Mouse (Mus musculus) spleen, adult 2 months (tissue): Measurements from ENCODE around the gene B3galnt2. TPM values are rescaled to one million over a fixed set of nuclear protein-coding genes. Genes with fewer than 3 reads are reported as not detected.
"Not testable (repeated sequence)": the region's sequence is repeated elsewhere in the genome, so short reads cannot be mapped to it uniquely, and the experiment has no call there.

Experiments used
- DNase-seq, 2 experiments: peaks; one replicate each; pipeline versions ENCODE4 v3.0.0 to v3.0.0-alpha.2; 2012 to 2021; ENCODE audit warnings: low spot score in 2 of 2, low read depth in 1 of 2
- H3K27ac ChIP-seq: fragments of 200-500 bp; 2 replicates; pipeline ENCODE4 v1.5.1; 2012; ENCODE audit warnings: low read length, inconsistent platforms; ENCODE audit not compliant: insufficient read depth
- H3K27me3 ChIP-seq: fragments of 200-500 bp; 2 replicates; pipeline ENCODE4 v1.6.1; 2012; ENCODE audit warnings: mild to moderate bottlenecking, moderate library complexity, low read length, inconsistent platforms; ENCODE audit not compliant: control insufficient read depth, insufficient read depth
- H3K36me3 ChIP-seq: fragments of 200-500 bp; 2 replicates; pipeline ENCODE4 v1.6.1; 2012; ENCODE audit warnings: mild to moderate bottlenecking, low read length, inconsistent platforms; ENCODE audit not compliant: control insufficient read depth, insufficient read depth
- H3K4me1 ChIP-seq: fragments of 200-500 bp; 2 replicates; pipeline ENCODE4 v1.6.1; 2011; ENCODE audit warnings: inconsistent platforms; ENCODE audit not compliant: control insufficient read depth, insufficient read depth, insufficient read length
- H3K4me3 ChIP-seq: fragments of 200-500 bp; 2 replicates; pipeline ENCODE4 v1.5.1; 2011; ENCODE audit warnings: mild to moderate bottlenecking, inconsistent platforms; ENCODE audit not compliant: insufficient read depth, insufficient read length; ENCODE audit errors: extremely low read depth
- CTCF ChIP-seq: fragments of 200-500 bp; IDR thresholded peaks from 2 replicates; pipeline ENCODE4 v1.5.1; 2011; ENCODE audit warnings: mild to moderate bottlenecking, inconsistent platforms; ENCODE audit not compliant: insufficient read depth, insufficient read length, insufficient replicate concordance; ENCODE audit errors: extremely low read depth
- POLR2A ChIP-seq: fragments of 200-500 bp; IDR thresholded peaks from 2 replicates; pipeline ENCODE4 v1.6.1; 2011; ENCODE audit warnings: low read depth, low read length, inconsistent platforms
- WGBS: fragments of 180-500 bp; shearing (Covaris S2); methylation state at CpG from one replicate; pipeline ENCODE4 v1.1.7; 2018; 5-methylcytosine and 5-hydroxymethylcytosine counted together
- polyA plus RNA-seq: library from polyadenylated mRNA; depleted of rRNA; stranded (reverse); fragments of >200 nt; gene quantifications from 2 replicates; pipeline ENCODE4 v1.2.3, GENCODE M21; 2012

Gene B3galnt2
- polyA plus RNA-seq, 1 experiment, result 40.6 TPM

DNA sequence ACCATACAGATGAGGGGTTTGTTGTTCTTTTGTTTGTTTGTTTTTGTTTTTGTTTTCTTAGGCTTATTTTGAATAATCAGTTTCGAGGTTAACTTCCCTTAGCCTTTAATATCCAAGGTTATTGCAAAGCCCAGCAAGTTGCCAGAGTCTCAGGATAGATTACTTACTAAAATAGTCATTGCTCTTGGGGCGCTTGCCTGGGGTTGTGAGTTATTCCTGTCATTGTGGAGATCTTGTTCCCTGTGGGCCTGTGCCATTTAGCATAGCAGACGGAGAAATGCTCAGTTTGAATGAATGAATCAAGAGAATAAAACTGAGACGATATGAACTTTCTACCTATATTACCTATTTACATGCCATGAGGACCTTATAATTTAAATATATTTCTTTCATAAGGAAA is 5.9 kb downstream of the B3galnt2 start:
- no peaks in the 10 kb centered on the region for H3K27me3 ChIP-seq
- H3K4me3 ChIP-seq, result no peak overlapping the region
- H3K4me1 ChIP-seq, result no peaks in the 10 kb centered on the region
- DNase-seq, result no peak
- WGBS, result 99% methylated on average over 4 of the region's 4 CpGs
- H3K36me3 ChIP-seq, result no peaks in the 10 kb centered on the region
- no peak overlapping the region for H3K27ac ChIP-seq
- TF ChIP-seq CTCF (no peak), POLR2A (no peak)

GRCm38 (mm10) chr13:13961046-13961445 is 6.8 kb downstream of the B3galnt2 start:
- no peaks in the 10 kb centered on the region for H3K27me3 ChIP-seq
- H3K36me3 ChIP-seq, result no peaks in the 10 kb centered on the region
- H3K27ac ChIP-seq, result no peak overlapping the region
- WGBS, result 87% methylated on average over 4 of the region's 4 CpGs
- no peak for DNase-seq
- H3K4me3 ChIP-seq, result no peak overlapping the region
- no peak for TF ChIP-seq CTCF
- no peak for TF ChIP-seq POLR2A
- no peaks in the 10 kb centered on the region for H3K4me1 ChIP-seq

GRCm38 (mm10) chr13:13965388-13965964 is 11.2 kb downstream of the B3galnt2 start:
- no peak overlapping the region for H3K27ac ChIP-seq
- WGBS, result 92% methylated on average over 19 of the region's 19 CpGs
- DNase-seq, result no peak

DNA sequence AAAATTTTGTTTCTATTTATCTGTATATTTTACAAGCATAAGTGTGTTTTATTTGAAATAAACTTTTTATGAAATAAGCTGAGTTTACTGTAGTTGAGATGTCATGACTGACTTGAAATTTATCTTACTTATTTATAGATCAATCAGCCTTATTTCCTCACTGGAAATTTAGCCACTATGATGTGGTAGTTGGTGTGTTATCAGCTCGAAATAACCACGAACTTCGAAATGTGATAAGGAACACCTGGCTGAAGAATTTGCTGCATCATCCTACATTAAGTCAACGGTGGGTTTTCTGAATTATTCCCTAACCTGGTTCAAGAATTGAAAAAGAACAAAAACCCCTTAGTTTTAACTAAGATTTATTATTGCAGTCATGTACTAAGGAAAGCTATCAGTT is 11.9 kb downstream of the B3galnt2 start:
- Histone ChIP-seq H3K4me1 (no peaks in the 10 kb centered on the region), H3K27me3 (no peaks in the 10 kb centered on the region), H3K36me3 (peaks cover 1% of the 10 kb centered on the region; the same call in 1 of the 2 replicates), H3K27ac (no peak overlapping the region), H3K4me3 (no peak overlapping the region)
- WGBS, result 35% methylated on average over 4 of the region's 4 CpGs
- DNase-seq, result no peak
- TF ChIP-seq CTCF (no peak), POLR2A (no peak)

More at GRCm38 (mm10) chr13:13965388-13965964, 11.2 kb downstream of the B3galnt2 start:
- Histone ChIP-seq H3K4me1 (no peaks in the 10 kb centered on the region), H3K4me3 (no peak overlapping the region), H3K27me3 (no peaks in the 10 kb centered on the region), H3K36me3 (peaks cover 1% of the 10 kb centered on the region; the same call in 1 of the 2 replicates)
- TF ChIP-seq CTCF, result no peak
- no peak for TF ChIP-seq POLR2A

GRCm38 (mm10) chr13:13968629-13969111 is 14.4 kb downstream of the B3galnt2 start:
- no peak overlapping the region for H3K4me3 ChIP-seq
- H3K27ac ChIP-seq, result no peak overlapping the region
- TF ChIP-seq POLR2A, result no peak
- TF ChIP-seq CTCF, result no peak
- WGBS, result 76% methylated on average over 4 of the region's 4 CpGs
- H3K27me3 ChIP-seq, result no peaks in the 10 kb centered on the region
- H3K36me3 ChIP-seq, result peaks cover 1% of the 10 kb centered on the region; the same call in 1 of the 2 replicates
- no peak for DNase-seq
- no peaks in the 10 kb centered on the region for H3K4me1 ChIP-seq

DNA sequence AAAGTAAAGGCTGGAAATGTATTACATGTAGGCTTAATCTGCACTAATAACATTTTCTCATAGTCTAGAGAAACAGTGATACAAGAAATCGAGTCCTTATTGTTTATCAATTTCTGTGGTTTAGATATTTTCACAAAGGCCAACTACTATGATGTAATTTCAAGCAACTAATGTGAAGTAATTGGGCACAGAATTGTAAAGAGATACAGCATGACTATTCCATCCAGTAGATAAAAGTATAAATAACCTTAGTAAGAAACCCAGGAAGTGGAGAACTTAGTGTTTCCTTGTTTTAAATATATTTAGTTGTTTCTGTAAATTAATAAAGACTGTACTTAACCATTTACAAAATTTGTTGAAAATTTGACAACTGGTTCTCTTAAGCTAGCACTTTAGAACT is 15.5 kb downstream of the B3galnt2 start:
- Histone ChIP-seq H3K27me3 (no peaks in the 10 kb centered on the region), H3K27ac (no peak overlapping the region), H3K4me1 (no peaks in the 10 kb centered on the region), H3K36me3 (peaks cover 1% of the 10 kb centered on the region; the same call in 1 of the 2 replicates), H3K4me3 (no peak overlapping the region)
- DNase-seq, result no peak
- TF ChIP-seq CTCF, result no peak
- no peak for TF ChIP-seq POLR2A
- 74% methylated on average over 1 of the region's 1 CpGs for WGBS

- not testable (repeated sequence) for H3K27ac ChIP-seq, DNase-seq, H3K36me3 ChIP-seq, H3K4me1 ChIP-seq, H3K27me3 ChIP-seq, H3K4me3 ChIP-seq
- WGBS, result 89% methylated on average over 1 of the region's 1 CpGs
Measured at GRCm38 (mm10) chr13:13981842-13982241, 27.6 kb downstream of the B3galnt2 start.
